ENCODE assay signal across 7 mouse cellular contexts in the genomic region with DNA sequence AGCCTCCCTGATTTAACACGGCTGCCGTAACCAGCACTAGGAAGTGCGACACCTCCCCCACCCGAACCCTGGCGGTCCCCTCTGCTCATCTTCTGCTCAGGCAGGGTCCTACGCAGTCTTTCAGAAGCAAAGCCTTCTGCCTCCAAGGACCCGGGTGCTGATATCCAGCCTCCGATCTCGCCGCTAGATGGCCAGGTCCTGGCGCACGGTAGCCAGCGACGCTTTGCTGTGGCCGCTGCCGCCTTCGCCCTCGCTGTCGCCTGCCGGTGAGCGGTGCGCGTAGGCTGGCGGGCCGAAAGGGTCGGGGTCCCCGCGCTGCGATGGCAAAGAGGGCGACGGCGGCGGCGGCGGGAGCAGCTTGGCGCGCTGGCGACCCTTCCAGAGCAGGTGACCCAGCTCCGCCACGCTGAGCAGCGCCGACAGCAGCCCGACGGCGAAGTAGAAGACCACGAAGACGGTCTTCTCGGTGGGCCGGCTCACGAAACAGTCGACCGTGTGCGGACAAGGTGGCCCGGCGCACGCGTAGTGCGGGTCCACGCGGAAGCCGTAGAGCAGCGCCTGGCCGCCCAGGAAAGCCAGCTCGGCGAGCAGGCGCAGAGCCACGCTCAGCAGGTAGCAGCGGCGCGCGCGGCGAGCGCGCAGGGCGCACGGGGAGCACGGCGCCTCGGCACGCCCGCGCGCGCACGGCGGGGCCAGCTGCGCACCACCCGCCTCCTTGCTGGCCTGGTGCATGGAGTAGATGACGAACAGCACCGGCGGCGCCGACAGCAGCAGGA. TPM values are rescaled to one million over a fixed set of nuclear protein-coding genes. Genes with fewer than 3 reads are reported as not detected.
A peak's percentile ranks its signal among the peaks of the same experiment; 100 is the strongest.
DNase-seq lines count a peak whose midpoint lies in the region; ATAC-seq and TF ChIP-seq lines count a peak whose summit lies in the region.

No protein-coding gene starts in this region.

- peak overlapping the region; percentile 60 for H3K4me3 ChIP-seq in ES-Bruce4 (ENCODE audit: low read depth, low read length)
- H3K4me3 ChIP-seq in heart, embryonic 12.5 days: peak overlapping the region; percentile 61
- H3K4me3 ChIP-seq in kidney, embryonic 15.5 days (replicated peaks): peak overlapping the region; percentile 58
- peak overlapping the region; percentile 50 for H3K4me3 ChIP-seq in liver, postnatal 0 days (ENCODE audit: low read depth, low read length)
- H3K4me3 ChIP-seq in neural tube, embryonic 15.5 days (replicated peaks): peak overlapping the region; percentile 65

- no peak overlapping the region for H3K27ac ChIP-seq in ES-Bruce4 (ENCODE audit: insufficient read depth, low read length)
- H3K27ac ChIP-seq in heart, embryonic 12.5 days (ENCODE audit: poor library complexity, severe bottlenecking): 0 out of 2 replicates have a peak overlapping the region, but pooled peaks have one; percentile 5
- no peak overlapping the region for H3K27ac ChIP-seq in kidney, embryonic 15.5 days
- no peak overlapping the region for H3K27ac ChIP-seq in liver, postnatal 0 days (ENCODE audit: low read depth)
- H3K27ac ChIP-seq in neural tube, embryonic 15.5 days (replicated peaks): peak overlapping the region; percentile 96

- H3K4me2 ChIP-seq in heart, embryonic 12.5 days: peak overlapping the region; percentile 99
- H3K4me2 ChIP-seq in kidney, embryonic 15.5 days: peak overlapping the region; percentile 97
- H3K4me2 ChIP-seq in liver, postnatal 0 days (ENCODE audit: low read depth, low read length): peak overlapping the region; percentile 85
- H3K4me2 ChIP-seq in neural tube, embryonic 15.5 days: peak overlapping the region; percentile 80

- peaks cover 3% of the 10 kb centered on the region for H3K4me1 ChIP-seq in ES-Bruce4 (ENCODE audit: control insufficient read depth, insufficient read depth, low read length)
- H3K4me1 ChIP-seq in heart, embryonic 12.5 days (replicated peaks): peaks cover 43% of the 10 kb centered on the region
- H3K4me1 ChIP-seq in kidney, embryonic 15.5 days: peaks cover 37% of the 10 kb centered on the region
- peaks cover 8% of the 10 kb centered on the region for H3K4me1 ChIP-seq in liver, postnatal 0 days (ENCODE audit: insufficient read depth)
- H3K4me1 ChIP-seq in neural tube, embryonic 15.5 days: peaks cover 28% of the 10 kb centered on the region

- TF ChIP-seq POLR2A in ES-Bruce4 (IDR thresholded peaks at IDR 0.05; ENCODE audit: insufficient read depth, low read length): no peak

- under 1% methylated on average over 94 of the region's 94 CpGs for WGBS in heart, embryonic 12.5 days
- WGBS in kidney, embryonic 15.5 days: under 1% methylated on average over 89 of the region's 94 CpGs
- whole genome bisulfite sequencing in liver, postnatal 0 days (ENCODE audit: insufficient replicate concordance): under 1% methylated on average over 91 of the region's 94 CpGs
- under 1% methylated on average over 94 of the region's 94 CpGs for WGBS in neural tube, embryonic 15.5 days

- peak; percentile 42 for ATAC-seq in heart, embryonic 12.5 days (ENCODE audit: insufficient number of reproducible peaks, low FRiP score)
- ATAC-seq in kidney, embryonic 15.5 days (replicated peaks; ENCODE audit: low FRiP score): peak; percentile 54
- peak; percentile 58; the same call in 1 of the 2 replicates for ATAC-seq in liver, postnatal 0 days
- peak; percentile 89 for ATAC-seq in neural tube, embryonic 15.5 days (ENCODE audit: low FRiP score)

- H3K27me3 ChIP-seq in ES-Bruce4 (ENCODE audit: control insufficient read depth, insufficient read depth, low read length, poor library complexity, severe bottlenecking): no peaks in the 10 kb centered on the region
- peaks cover 40% of the 10 kb centered on the region for H3K27me3 ChIP-seq in heart, embryonic 12.5 days (replicated peaks)
- H3K27me3 ChIP-seq in kidney, embryonic 15.5 days: peaks cover 33% of the 10 kb centered on the region
- H3K27me3 ChIP-seq in liver, postnatal 0 days (ENCODE audit: insufficient read depth, low read length): peaks cover 38% of the 10 kb centered on the region
- H3K27me3 ChIP-seq in neural tube, embryonic 15.5 days (replicated peaks): no peaks in the 10 kb centered on the region

- no peak for TF ChIP-seq EP300 in ES-Bruce4 (IDR thresholded peaks at IDR 0.05; ENCODE audit: insufficient read depth, low read depth, low read length)
- TF ChIP-seq EP300 in liver, postnatal 0 days (IDR thresholded peaks at IDR 0.05; ENCODE audit: low read depth): no peak

- H3K9ac ChIP-seq in ES-Bruce4 (ENCODE audit: low read depth, poor library complexity, severe bottlenecking): peak overlapping the region; percentile 43
- peak overlapping the region; percentile 81 for H3K9ac ChIP-seq in heart, embryonic 12.5 days
- H3K9ac ChIP-seq in kidney, embryonic 15.5 days: peak overlapping the region; percentile 50
- peak overlapping the region; percentile 28; the same call in 1 of the 2 replicates for H3K9ac ChIP-seq in liver, postnatal 0 days (replicated peaks)
- H3K9ac ChIP-seq in neural tube, embryonic 15.5 days (replicated peaks): peak overlapping the region; percentile 75

- no peaks in the 10 kb centered on the region for H3K36me3 ChIP-seq in ES-Bruce4 (ENCODE audit: control insufficient read depth, insufficient read depth, low read length, poor library complexity, severe bottlenecking)
- peaks cover 2% of the 10 kb centered on the region; the same call in 1 of the 2 replicates for H3K36me3 ChIP-seq in heart, embryonic 12.5 days
- H3K36me3 ChIP-seq in kidney, embryonic 15.5 days: no peaks in the 10 kb centered on the region
- H3K36me3 ChIP-seq in liver, postnatal 0 days (replicated peaks; ENCODE audit: insufficient read depth, low read length): no peaks in the 10 kb centered on the region
- no peaks in the 10 kb centered on the region for H3K36me3 ChIP-seq in neural tube, embryonic 15.5 days

- H3K9me3 ChIP-seq in ES-Bruce4 (replicated peaks; ENCODE audit: control insufficient read depth, insufficient read depth, low read length, poor library complexity, severe bottlenecking): no peaks in the 10 kb centered on the region
- H3K9me3 ChIP-seq in heart, embryonic 12.5 days (replicated peaks): no peaks in the 10 kb centered on the region
- no peaks in the 10 kb centered on the region for H3K9me3 ChIP-seq in kidney, embryonic 15.5 days (replicated peaks)
- no peaks in the 10 kb centered on the region for H3K9me3 ChIP-seq in liver, postnatal 0 days (ENCODE audit: low read length)
- H3K9me3 ChIP-seq in neural tube, embryonic 15.5 days (replicated peaks): no peaks in the 10 kb centered on the region

- DNase-seq in CD4-positive helper T cell, adult 2 months (ENCODE audit: low read depth, low spot score): peak; percentile 83
- peak; percentile 91 to 92 for DNase-seq in cerebellum, postnatal 10 days
- peak; percentile 63 for DNase-seq in liver, postnatal 0 days

- peak; percentile 50 for TF ChIP-seq CTCF in ES-Bruce4 (IDR thresholded peaks at IDR 0.05; ENCODE audit: low read depth, low read length)
- TF ChIP-seq CTCF in liver, postnatal 0 days (IDR thresholded peaks at IDR 0.05; ENCODE audit: low read depth): peak; percentile 64

RNA-seq across cellular contexts. Expression of a gene that starts 0.6 kb away (rescaled TPM):
- not detected in 2 replicates for polyA plus RNA-seq in ES-Bruce4 (2011; ENCODE audit: insufficient read depth, insufficient read length, low read depth, missing spikeins)
- polyA plus RNA-seq in heart, embryonic 12.5 days (2016; fragmentation: Nextera tagmentation; extraction: Ambion mirVana): 3.5 and 3.9 TPM in 2 replicates
- polyA plus RNA-seq in kidney, embryonic 15.5 days (2015; fragmentation: Nextera tagmentation; extraction: Ambion mirVana): 0.48 and 0.51 TPM in 2 replicates
- polyA plus RNA-seq in liver, postnatal 0 days (2015; fragmentation: Nextera tagmentation; extraction: Ambion mirVana): not detected in 2 replicates
- polyA plus RNA-seq in neural tube, embryonic 15.5 days (2015; fragmentation: Nextera tagmentation; extraction: Ambion mirVana): 2.2 and 3.0 TPM in 2 replicates

RNA-seq across cellular contexts. Expression of a gene that starts 41.8 kb away (rescaled TPM):
- polyA plus RNA-seq in ES-Bruce4 (2011; ENCODE audit: insufficient read depth, insufficient read length, low read depth, missing spikeins): 631 and 674 TPM in 2 replicates
- polyA plus RNA-seq in heart, embryonic 12.5 days (2016; fragmentation: Nextera tagmentation; extraction: Ambion mirVana): 196 and 201 TPM in 2 replicates
- polyA plus RNA-seq in kidney, embryonic 15.5 days (2015; fragmentation: Nextera tagmentation; extraction: Ambion mirVana): 249 and 256 TPM in 2 replicates
- polyA plus RNA-seq in liver, postnatal 0 days (2015; fragmentation: Nextera tagmentation; extraction: Ambion mirVana): 74.3 and 90.2 TPM in 2 replicates
- polyA plus RNA-seq in neural tube, embryonic 15.5 days (2015; fragmentation: Nextera tagmentation; extraction: Ambion mirVana): 25.8 and 71.2 TPM in 2 replicates

RNA-seq across cellular contexts. Expression of a gene that starts 54.6 kb away (rescaled TPM):
- 23.7 and 26.3 TPM in 2 replicates for polyA plus RNA-seq in ES-Bruce4 (2011; ENCODE audit: insufficient read depth, insufficient read length, low read depth, missing spikeins)
- 33.8 and 35.1 TPM in 2 replicates for polyA plus RNA-seq in heart, embryonic 12.5 days (2016; fragmentation: Nextera tagmentation; extraction: Ambion mirVana)
- 29.3 and 32.1 TPM in 2 replicates for polyA plus RNA-seq in kidney, embryonic 15.5 days (2015; fragmentation: Nextera tagmentation; extraction: Ambion mirVana)
- 5.4 and 5.6 TPM in 2 replicates for polyA plus RNA-seq in liver, postnatal 0 days (2015; fragmentation: Nextera tagmentation; extraction: Ambion mirVana)
- polyA plus RNA-seq in neural tube, embryonic 15.5 days (2015; fragmentation: Nextera tagmentation; extraction: Ambion mirVana): 17.3 and 19.9 TPM in 2 replicates

RNA-seq across cellular contexts. Expression of a gene that starts 58.9 kb away (rescaled TPM):
- 47.6 and 51.4 TPM in 2 replicates for polyA plus RNA-seq in ES-Bruce4 (2011; ENCODE audit: insufficient read depth, insufficient read length, low read depth, missing spikeins)
- polyA plus RNA-seq in heart, embryonic 12.5 days (2016; fragmentation: Nextera tagmentation; extraction: Ambion mirVana): 371 and 382 TPM in 2 replicates
- polyA plus RNA-seq in kidney, embryonic 15.5 days (2015; fragmentation: Nextera tagmentation; extraction: Ambion mirVana): 644 and 695 TPM in 2 replicates
- polyA plus RNA-seq in liver, postnatal 0 days (2015; fragmentation: Nextera tagmentation; extraction: Ambion mirVana): 665 and 672 TPM in 2 replicates
- polyA plus RNA-seq in neural tube, embryonic 15.5 days (2015; fragmentation: Nextera tagmentation; extraction: Ambion mirVana): 151 and 215 TPM in 2 replicates

Comparison
In these comparisons a context has a peak if more than half of its experiments do, and no peak if none do; other contexts are left out.
1. H3K27ac ChIP-seq: peak in heart, embryonic 12.5 days (single experiment) and neural tube, embryonic 15.5 days (single experiment); none in ES-Bruce4 (single experiment), kidney, embryonic 15.5 days (single experiment) and liver, postnatal 0 days (single experiment).
2. H3K9ac ChIP-seq: peak in every context shown above with its lines; median percentile 81 in heart, embryonic 12.5 days; 75 in neural tube, embryonic 15.5 days; 50 in kidney, embryonic 15.5 days; 43 in ES-Bruce4; 28 in liver, postnatal 0 days.
3. Peak in every context shown above with its lines, with median percentiles within 50 percentile points of each other: DNase-seq, H3K4me3 ChIP-seq, ATAC-seq and H3K4me2 ChIP-seq.